8 mouse cellular contexts compared by ENCODE assay signal in the genomic region with DNA sequence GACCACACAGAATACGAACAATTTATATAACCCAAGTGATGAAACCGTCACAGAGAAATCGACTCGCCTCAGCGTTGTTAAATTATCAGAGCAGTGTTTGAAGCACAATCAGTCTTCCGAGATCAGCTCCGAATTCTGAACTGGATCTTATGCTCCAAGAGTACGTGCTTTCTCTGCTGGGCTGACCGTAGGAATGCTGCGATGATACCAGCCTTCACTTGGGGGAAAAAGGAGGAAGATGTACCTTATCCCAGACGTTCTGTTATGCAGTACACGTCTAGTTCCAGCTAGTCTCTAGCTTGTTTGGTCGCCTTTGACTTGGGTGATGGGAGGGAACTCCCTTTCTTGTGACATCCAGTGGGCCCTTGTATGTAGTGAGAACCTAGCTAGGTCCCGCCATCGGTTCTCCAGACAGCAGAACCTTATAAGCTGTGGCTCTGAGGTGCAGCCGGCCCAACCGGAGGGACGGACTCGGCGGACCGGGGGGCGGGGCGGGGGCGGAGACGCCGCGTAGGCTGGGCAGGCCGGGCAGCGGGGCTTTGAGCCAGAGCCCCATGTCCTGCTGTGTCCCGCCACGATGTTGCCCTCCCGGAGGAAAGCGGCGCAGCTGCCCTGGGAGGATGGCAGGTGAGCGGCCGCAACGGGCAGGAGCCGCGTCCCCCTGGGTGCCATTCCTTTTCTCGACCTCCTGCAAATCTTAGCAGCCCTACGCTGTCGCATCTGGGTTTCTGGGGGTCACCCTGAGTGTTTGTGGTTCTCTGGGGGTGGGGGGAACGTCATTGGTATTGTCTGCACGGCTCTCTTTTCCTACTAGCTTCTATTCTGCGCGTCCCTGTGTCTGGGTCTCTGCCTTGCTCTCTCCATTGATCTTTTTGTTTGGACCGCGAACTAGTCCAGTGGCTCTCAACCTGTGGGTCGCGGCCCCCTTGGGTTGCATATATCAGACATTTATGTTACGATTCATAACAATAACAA. TPM values are rescaled to one million over a fixed set of nuclear protein-coding genes. Genes with fewer than 3 reads are reported as not detected.
DNase-seq lines count a peak whose midpoint lies in the region; ATAC-seq and TF ChIP-seq lines count a peak whose summit lies in the region.

A gene (plus strand): TSS at position 331 of the 975 bp plus-strand sequence.

- no peak within 1 kb of the TSS for H3K27ac ChIP-seq in forebrain, embryonic 11.5 days (ENCODE audit: low read depth, low read length)
- peak within 1 kb of the TSS; percentile 63 for H3K27ac ChIP-seq in heart, embryonic 15.5 days
- no peak within 1 kb of the TSS for H3K27ac ChIP-seq in liver, embryonic 14.5 days
- H3K27ac ChIP-seq in stomach, embryonic 15.5 days: peak within 1 kb of the TSS; percentile 35; the same call in 1 of the 2 replicates

- H3K36me3 ChIP-seq in forebrain, embryonic 11.5 days (ENCODE audit: control insufficient read depth, insufficient read depth, low read length): peaks cover 13% of the 10 kb centered on the region
- peaks cover 37% of the 10 kb centered on the region for H3K36me3 ChIP-seq in heart, embryonic 15.5 days
- H3K36me3 ChIP-seq in liver, embryonic 14.5 days (replicated peaks; ENCODE audit: control insufficient read depth, insufficient read depth, low read depth): peaks cover 10% of the 10 kb centered on the region
- H3K36me3 ChIP-seq in stomach, embryonic 15.5 days: peaks cover 30% of the 10 kb centered on the region

- H3K4me1 ChIP-seq in forebrain, embryonic 11.5 days (replicated peaks; ENCODE audit: control insufficient read depth, insufficient read depth, low read length): peaks cover 4% of the 10 kb centered on the region; the same call in 1 of the 2 replicates
- peaks cover 12% of the 10 kb centered on the region for H3K4me1 ChIP-seq in heart, embryonic 15.5 days (replicated peaks)
- peaks cover 4 to 6% of the 10 kb centered on the region in 2 experiments; a peak in 2 of 4 replicates for H3K4me1 ChIP-seq in liver, embryonic 14.5 days (replicated peaks; ENCODE audit: control insufficient read depth in 2 of 2, insufficient read depth in 2 of 2, low read length in 1 of 2)
- H3K4me1 ChIP-seq in stomach, embryonic 15.5 days: peaks cover 8% of the 10 kb centered on the region

- H3K4me3 ChIP-seq in forebrain, embryonic 11.5 days (ENCODE audit: low read depth, low read length): peak within 1 kb of the TSS; percentile 75
- peak within 1 kb of the TSS; percentile 92 for H3K4me3 ChIP-seq in heart, embryonic 15.5 days
- peak within 1 kb of the TSS; percentile 89 to 94 for H3K4me3 ChIP-seq in liver, embryonic 14.5 days (ENCODE audit: insufficient read depth in 1 of 2, low read depth in 2 of 2, low read length in 2 of 2)
- H3K4me3 ChIP-seq in stomach, embryonic 15.5 days (replicated peaks): peak within 1 kb of the TSS; percentile 95

- TF ChIP-seq CTCF in liver, embryonic 14.5 days (IDR thresholded peaks at IDR 0.05; ENCODE audit: low read depth): no peak

- peak; percentile 90 for ATAC-seq in forebrain, embryonic 11.5 days (replicated peaks; ENCODE audit: low FRiP score)
- peak; percentile 88 for ATAC-seq in heart, embryonic 15.5 days (replicated peaks; ENCODE audit: insufficient number of reproducible peaks, insufficient read depth, low FRiP score, low read depth)
- ATAC-seq in liver, embryonic 14.5 days (ENCODE audit: insufficient read depth): peak; percentile 82
- ATAC-seq in stomach, embryonic 15.5 days (ENCODE audit: insufficient read depth, low FRiP score, low read depth): peak; percentile 87

- H3K9me3 ChIP-seq in forebrain, embryonic 11.5 days (ENCODE audit: control insufficient read depth, low read length): no peaks in the 10 kb centered on the region
- no peaks in the 10 kb centered on the region for H3K9me3 ChIP-seq in heart, embryonic 15.5 days (replicated peaks)
- no peaks in the 10 kb centered on the region for H3K9me3 ChIP-seq in liver, embryonic 14.5 days (ENCODE audit: control insufficient read depth, low read length)
- no peaks in the 10 kb centered on the region for H3K9me3 ChIP-seq in stomach, embryonic 15.5 days

- peak within 1 kb of the TSS; percentile 80 for H3K9ac ChIP-seq in forebrain, embryonic 11.5 days (ENCODE audit: low read length)
- H3K9ac ChIP-seq in heart, embryonic 15.5 days: peak within 1 kb of the TSS; percentile 90
- H3K9ac ChIP-seq in liver, embryonic 14.5 days (replicated peaks): peak within 1 kb of the TSS; percentile 79
- H3K9ac ChIP-seq in stomach, embryonic 15.5 days: peak within 1 kb of the TSS; percentile 77

- peak within 1 kb of the TSS; percentile 80 for H3K4me2 ChIP-seq in forebrain, embryonic 11.5 days (ENCODE audit: low read depth, low read length, severe bottlenecking)
- H3K4me2 ChIP-seq in heart, embryonic 15.5 days: peak within 1 kb of the TSS; percentile 86
- peak within 1 kb of the TSS; percentile 94 for H3K4me2 ChIP-seq in liver, embryonic 14.5 days (ENCODE audit: low read depth)
- peak within 1 kb of the TSS; percentile 71 for H3K4me2 ChIP-seq in stomach, embryonic 15.5 days

- TF ChIP-seq EP300 in liver, embryonic 14.5 days (IDR thresholded peaks at IDR 0.05; ENCODE audit: low read depth): no peak

- H3K27me3 ChIP-seq in forebrain, embryonic 11.5 days (ENCODE audit: control insufficient read depth, insufficient read depth, low read length): no peaks in the 10 kb centered on the region
- no peaks in the 10 kb centered on the region for H3K27me3 ChIP-seq in heart, embryonic 15.5 days
- no peaks in the 10 kb centered on the region for H3K27me3 ChIP-seq in liver, embryonic 14.5 days (ENCODE audit: control insufficient read depth, insufficient read depth, low read length)
- H3K27me3 ChIP-seq in stomach, embryonic 15.5 days (replicated peaks): no peaks in the 10 kb centered on the region

- peak; percentile 82 for DNase-seq in CD4-positive, CD25-positive, alpha-beta regulatory T cell, adult 2 months (ENCODE audit: low read depth, low spot score)
- peak; percentile 56 for DNase-seq in c-Kit-negative CD71-positive TER-119-positive erythroid progenitor cells, embryonic 14.5 days (ENCODE audit: low read depth, low spot score)
- peak; percentile 89 for DNase-seq in forebrain, embryonic 11.5 days (ENCODE audit: low spot score)
- DNase-seq in kidney, postnatal 25 days: peak; percentile 88 to 93
- DNase-seq in liver, embryonic 14.5 days (ENCODE audit: low read depth in 3 of 3, low spot score in 3 of 3): peak; percentile 62 to 64 (median 64)
- DNase-seq in neural tube, embryonic 10.5 days (ENCODE audit: extremely low spot score, low spot score): peak; percentile 80

- WGBS in forebrain, embryonic 11.5 days: 12% methylated on average over 51 of the region's 51 CpGs
- WGBS in heart, embryonic 15.5 days: 6% methylated on average over 51 of the region's 51 CpGs
- 6% methylated on average over 49 of the region's 51 CpGs for WGBS in liver, embryonic 14.5 days (ENCODE audit: insufficient replicate concordance)
- WGBS in stomach, embryonic 15.5 days: 8% methylated on average over 51 of the region's 51 CpGs

RNA-seq across cellular contexts. Expression of the gene that starts here (rescaled TPM):
- polyA plus RNA-seq in forebrain, embryonic 11.5 days (2014; fragmentation: Nextera tagmentation; extraction: Ambion mirVana): 24.5 and 25.6 TPM in 2 replicates
- polyA plus RNA-seq in heart, embryonic 15.5 days (2015; fragmentation: Nextera tagmentation; extraction: Ambion mirVana): 16.5 and 23.4 TPM in 2 replicates
- 5.5 and 5.8 TPM in 2 replicates for polyA plus RNA-seq in liver, embryonic 14.5 days (2012; rRNA removed)
- polyA plus RNA-seq in liver, embryonic 14.5 days (2014; fragmentation: Nextera tagmentation; extraction: Ambion mirVana): 1.8 and 1.9 TPM in 2 replicates
- 24.6 and 26.3 TPM in 2 replicates for polyA plus RNA-seq in stomach, embryonic 15.5 days (2015; fragmentation: Nextera tagmentation; extraction: Ambion mirVana)

Comparison
In these comparisons a context has a peak if more than half of its experiments do, and no peak if none do; other contexts are left out.
1. H3K27ac ChIP-seq: peak in heart, embryonic 15.5 days (single experiment) and stomach, embryonic 15.5 days (single experiment); none in forebrain, embryonic 11.5 days (single experiment) and liver, embryonic 14.5 days (single experiment).
2. Peak in every context shown above with its lines, with median percentiles within 50 percentile points of each other: DNase-seq, ATAC-seq, H3K4me2 ChIP-seq, H3K4me3 ChIP-seq and H3K9ac ChIP-seq.